Mouse (Mus musculus) stomach, postnatal 0 days (tissue): Measurements from ENCODE around the gene Bmx. TPM values are rescaled to one million over a fixed set of nuclear protein-coding genes. Genes with fewer than 3 reads are reported as not detected.
A peak's percentile ranks its signal among the peaks of the same experiment; 100 is the strongest.

ENCODE experiments used
- ATAC-seq: fragments of 200-750 bp; cut with Nextera tagmentation; 2 replicates; pipeline ENCODE4 v1.8.0; 2017; ENCODE audit not compliant: low FRiP score, low TSS enrichment
- DNase-seq: peaks from one replicate; pipeline ENCODE4 v3.0.0-alpha.2; 2016; ENCODE audit warnings: low spot score
- H3K27ac ChIP-seq: fragments of 300-500 bp; sonication (generic); replicated peaks from 2 replicates; pipeline ENCODE4 v1.5.1; 2014; ENCODE audit warnings: mild to moderate bottlenecking, control low read depth
- H3K27me3 ChIP-seq: fragments of 300-500 bp; sonication (generic); 2 replicates; pipeline ENCODE4 v1.6.1; 2014; ENCODE audit warnings: low read length; ENCODE audit not compliant: control insufficient read depth, insufficient read depth
- H3K36me3 ChIP-seq: fragments of 300-500 bp; sonication (generic); 2 replicates; pipeline ENCODE4 v1.6.1; 2014; ENCODE audit warnings: low read length, mixed read lengths; ENCODE audit not compliant: control insufficient read depth, insufficient read depth
- H3K4me1 ChIP-seq: fragments of 300-500 bp; sonication (generic); replicated peaks from 2 replicates; pipeline ENCODE4 v1.6.1; 2014; ENCODE audit warnings: antibody characterized with exemption; ENCODE audit not compliant: control insufficient read depth, insufficient read depth
- H3K4me2 ChIP-seq: fragments of 300-500 bp; sonication (generic); replicated peaks from 2 replicates; pipeline ENCODE4 v1.6.1; 2014; ENCODE audit warnings: low read depth, mild to moderate bottlenecking, control low read depth, moderate library complexity
- H3K4me3 ChIP-seq: fragments of 300-500 bp; sonication (generic); 2 replicates; pipeline ENCODE4 v1.5.1; 2014; ENCODE audit warnings: low read depth, low read length, control low read depth
- H3K9ac ChIP-seq: fragments of 300-500 bp; sonication (generic); 2 replicates; pipeline ENCODE4 v1.6.1; 2014; ENCODE audit warnings: mild to moderate bottlenecking, low read length, control low read depth, mixed read lengths
- H3K9me3 ChIP-seq: fragments of 300-500 bp; sonication (generic); 2 replicates; pipeline ENCODE4 v1.6.1; 2016; ENCODE audit warnings: low read length; ENCODE audit not compliant: control insufficient read depth
- CTCF ChIP-seq: IDR thresholded peaks from 2 replicates; pipeline ENCODE4 v1.5.1; 2016; ENCODE audit warnings: antibody characterized with exemption, low read depth, mild to moderate bottlenecking, moderate library complexity
- EP300 ChIP-seq: optimal IDR thresholded peaks from 2 replicates; pipeline ENCODE3; 2016; ENCODE audit warnings: antibody characterized with exemption
- WGBS: fragments of 180-500 bp; shearing (Covaris S2); extraction: QIAGEN DNeasy Blood & Tissue Kit; methylation state at CpG from one replicate; pipeline ENCODE4 v1.1.7; 2014; 5-methylcytosine and 5-hydroxymethylcytosine counted together
- polyA plus RNA-seq: library from polyadenylated mRNA; unstranded; fragments of >200 nt; fragmentation: Nextera tagmentation; extraction: Ambion mirVana; gene quantifications from 2 replicates; pipeline ENCODE4 v1.2.1, GENCODE M21; 2015

Bmx gene
- polyA plus RNA-seq, 1 experiment from 2014 or later: 0.52 TPM

- no peaks in the 10 kb centered on the region for H3K36me3 ChIP-seq
- no peaks in the 10 kb centered on the region for H3K27me3 ChIP-seq
- DNase-seq (no peak), ATAC-seq (no peak)
- H3K9me3 ChIP-seq: no peaks in the 10 kb centered on the region
- no peak overlapping the region for H3K9ac ChIP-seq
- H3K4me1 ChIP-seq: no peaks in the 10 kb centered on the region
- TF ChIP-seq EP300 (no peak), CTCF (no peak)
- no peak overlapping the region for H3K27ac ChIP-seq
- no peak overlapping the region for H3K4me3 ChIP-seq
- 38% methylated on average over 3 of the region's 3 CpGs for WGBS
- no peak overlapping the region for H3K4me2 ChIP-seq
These were observed 17.5 kb upstream of the Bmx start for GRCm38 (mm10) chrX:164275536-164275935.

DNA sequence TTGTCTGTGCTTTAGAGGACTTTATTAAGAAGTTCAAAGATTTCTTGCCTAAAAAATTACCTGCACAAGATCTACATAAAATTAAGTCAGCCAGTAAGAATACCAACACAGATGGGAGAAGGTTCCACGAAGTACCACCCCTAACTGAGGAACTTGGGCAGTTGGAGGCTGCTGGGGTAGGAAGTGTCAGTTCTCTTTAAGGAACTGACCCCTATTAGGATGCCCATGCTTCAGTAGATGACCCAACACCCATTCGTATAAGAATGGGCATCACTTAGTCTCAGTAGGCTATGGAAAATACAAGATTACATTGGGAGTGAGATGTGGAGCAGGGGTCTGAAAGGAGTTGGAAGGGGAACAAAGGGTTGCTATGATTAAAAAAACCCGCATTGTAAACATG, 12.6 kb upstream of the Bmx start:
- Histone ChIP-seq H3K9me3 (no peaks in the 10 kb centered on the region), H3K36me3 (no peaks in the 10 kb centered on the region), H3K4me1 (no peaks in the 10 kb centered on the region)

GRCm38 (mm10) chrX:164269285-164269761, 11.3 kb upstream of the Bmx start, which contains the start of gene Pir:
Gene Pir (plus strand): TSS chrX:164269371.
- Histone ChIP-seq H3K4me3 (peak within 1 kb of the TSS; percentile 35), H3K4me2 (peak within 1 kb of the TSS; percentile 42), H3K4me1 (no peaks in the 10 kb centered on the region), H3K9ac (peak within 1 kb of the TSS; percentile 51), H3K27me3 (no peaks in the 10 kb centered on the region), H3K27ac (no peak within 1 kb of the TSS; the same call in 1 of the 2 replicates), H3K36me3 (no peaks in the 10 kb centered on the region), H3K9me3 (no peaks in the 10 kb centered on the region)
- no peak for TF ChIP-seq EP300
- TF ChIP-seq CTCF: peak; percentile 64
- WGBS: 15% methylated on average over 19 of the region's 20 CpGs
- ATAC-seq (peak; percentile 98), DNase-seq (peak; percentile 79)

More for the DNA sequence above, 12.6 kb upstream of the Bmx start:
- Histone ChIP-seq H3K9ac (no peak overlapping the region), H3K27ac (no peak overlapping the region), H3K27me3 (no peaks in the 10 kb centered on the region), H3K4me2 (no peak overlapping the region), H3K4me3 (no peak overlapping the region)
- TF ChIP-seq CTCF (no peak), EP300 (no peak)
- no peak for DNase-seq
- WGBS: 95% methylated on average over 3 of the region's 3 CpGs
- ATAC-seq: no peak

- no peak for DNase-seq
- 53% methylated on average over 1 of the region's 1 CpGs for WGBS
These were observed 6.9 kb upstream of the Bmx start for GRCm38 (mm10) chrX:164264861-164265260.

DNA sequence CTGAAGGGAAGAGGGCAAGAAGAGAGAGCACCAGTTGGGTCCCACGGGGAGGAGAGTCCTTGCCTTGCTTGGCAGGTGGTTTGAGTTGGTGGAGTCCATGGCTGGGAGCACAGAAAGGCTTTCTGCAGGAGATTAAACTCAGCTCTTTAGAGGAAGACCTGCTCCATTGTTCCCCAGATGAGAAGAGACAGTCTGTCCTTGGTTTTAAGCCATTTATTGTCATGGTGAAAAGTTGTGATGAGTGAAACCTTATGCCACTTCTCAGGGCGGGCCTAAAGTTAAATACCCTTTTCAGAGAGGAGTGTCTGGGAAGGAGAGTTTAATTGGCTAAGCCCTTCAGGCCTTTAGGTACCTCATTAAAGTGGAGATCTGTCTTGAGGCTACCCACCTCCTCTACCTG, 4.3 kb upstream of the Bmx start:
- ATAC-seq: no peak
- H3K4me2 ChIP-seq: no peak overlapping the region
- H3K27ac ChIP-seq: no peak overlapping the region
- no peaks in the 10 kb centered on the region for H3K36me3 ChIP-seq
- no peak for TF ChIP-seq EP300
- no peak for TF ChIP-seq CTCF
- H3K4me3 ChIP-seq: no peak overlapping the region
- no peaks in the 10 kb centered on the region for H3K4me1 ChIP-seq
- no peaks in the 10 kb centered on the region for H3K27me3 ChIP-seq
- no peak for DNase-seq
- H3K9me3 ChIP-seq: no peaks in the 10 kb centered on the region
- no peak overlapping the region for H3K9ac ChIP-seq
- 70% methylated on average over 2 of the region's 2 CpGs for WGBS

More at GRCm38 (mm10) chrX:164264861-164265260, 6.9 kb upstream of the Bmx start:
- Histone ChIP-seq H3K36me3 (no peaks in the 10 kb centered on the region), H3K27ac (no peak overlapping the region), H3K4me3 (no peak overlapping the region), H3K27me3 (no peaks in the 10 kb centered on the region), H3K9me3 (no peaks in the 10 kb centered on the region), H3K4me2 (no peak overlapping the region), H3K4me1 (no peaks in the 10 kb centered on the region), H3K9ac (no peak overlapping the region)
- TF ChIP-seq CTCF: no peak
- ATAC-seq: no peak

- ATAC-seq (no peak), DNase-seq (no peak)
- no peak for TF ChIP-seq EP300
- TF ChIP-seq CTCF: no peak
- Histone ChIP-seq H3K9me3 (no peaks in the 10 kb centered on the region), H3K36me3 (no peaks in the 10 kb centered on the region), H3K4me2 (no peak overlapping the region), H3K4me3 (no peak overlapping the region), H3K4me1 (no peaks in the 10 kb centered on the region), H3K9ac (no peak overlapping the region), H3K27ac (no peak overlapping the region), H3K27me3 (no peaks in the 10 kb centered on the region)
- 69% methylated on average over 5 of the region's 5 CpGs for WGBS
These were observed 669 bp upstream of the Bmx start for GRCm38 (mm10) chrX:164258662-164259061.
